Mouse (Mus musculus) splenic B cell, adult 2 months (primary cell): ENCODE results near the gene Srrt.
"Not testable (repeated sequence)": the region's sequence is repeated elsewhere in the genome, so short reads cannot be mapped to it uniquely, and the experiment has no call there.

Experiments
- DNase-seq: peaks from one replicate; pipeline ENCODE4 v3.0.0-alpha.2; 2011; ENCODE audit warnings: low read depth, low spot score
- H3K27me3 ChIP-seq: 2 replicates; pipeline ENCODE4 v1.6.1; 2012; ENCODE audit warnings: mild to moderate bottlenecking, low read length, moderate library complexity, mixed read lengths; ENCODE audit not compliant: control insufficient read depth, poor library complexity, insufficient read depth, severe bottlenecking
- H3K36me3 ChIP-seq: 2 replicates; pipeline ENCODE4 v1.6.1; 2012; ENCODE audit warnings: mild to moderate bottlenecking, low read length, moderate library complexity, mixed read lengths; ENCODE audit not compliant: control insufficient read depth, poor library complexity, insufficient read depth, severe bottlenecking

The Srrt gene

DNA sequence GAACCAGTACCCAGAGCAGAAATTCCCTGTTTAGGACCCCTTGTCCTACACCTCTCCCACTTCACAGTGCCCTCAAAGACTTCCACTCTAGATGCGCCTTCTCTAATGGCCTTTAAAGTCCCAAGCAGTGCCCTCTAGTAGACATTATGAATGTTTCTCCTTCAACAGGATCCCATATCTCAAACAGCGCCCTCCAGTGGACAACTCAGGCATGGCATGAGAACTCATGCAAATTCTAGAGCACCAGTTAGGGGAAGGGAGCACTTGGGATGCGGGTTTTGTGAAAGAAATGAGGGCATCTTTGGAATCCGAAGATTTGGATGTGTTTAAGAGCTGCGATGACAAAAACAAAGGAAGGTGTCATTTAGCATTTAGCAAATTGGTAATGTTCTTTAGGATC is 22.4 kb downstream of the Srrt start:
- H3K36me3 ChIP-seq: no peaks in the 10 kb centered on the region
- H3K27me3 ChIP-seq: no peaks in the 10 kb centered on the region
- peak; percentile 79 for DNase-seq

DNA sequence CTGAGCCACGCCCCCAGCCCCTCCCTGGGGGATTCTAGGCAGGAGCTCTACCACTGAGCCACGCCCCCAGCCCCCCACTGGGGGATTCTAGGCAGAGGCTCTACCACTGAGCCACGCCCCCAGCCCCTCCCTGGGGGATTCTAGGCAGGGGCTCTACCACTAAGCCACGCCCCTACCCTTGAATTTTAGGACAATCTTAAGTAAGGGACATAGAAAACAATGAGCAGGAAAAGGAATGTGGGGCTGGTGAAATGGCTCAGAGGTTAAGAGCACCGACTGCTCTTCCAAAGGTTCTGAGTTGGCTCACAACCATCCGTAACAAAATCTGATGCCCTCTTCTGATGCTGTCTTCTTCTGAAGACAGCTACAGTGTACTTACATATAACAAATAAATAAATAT is 23.1 kb downstream of the Srrt start:
- DNase-seq, H3K27me3 ChIP-seq, H3K36me3 ChIP-seq: not testable (repeated sequence)

GRCm38 (mm10) chr5:137277360-137278342 is 29.8 kb downstream of the Srrt start:
- Histone ChIP-seq H3K36me3 (no peaks in the 10 kb centered on the region), H3K27me3 (no peaks in the 10 kb centered on the region)
- DNase-seq: no peak

DNA sequence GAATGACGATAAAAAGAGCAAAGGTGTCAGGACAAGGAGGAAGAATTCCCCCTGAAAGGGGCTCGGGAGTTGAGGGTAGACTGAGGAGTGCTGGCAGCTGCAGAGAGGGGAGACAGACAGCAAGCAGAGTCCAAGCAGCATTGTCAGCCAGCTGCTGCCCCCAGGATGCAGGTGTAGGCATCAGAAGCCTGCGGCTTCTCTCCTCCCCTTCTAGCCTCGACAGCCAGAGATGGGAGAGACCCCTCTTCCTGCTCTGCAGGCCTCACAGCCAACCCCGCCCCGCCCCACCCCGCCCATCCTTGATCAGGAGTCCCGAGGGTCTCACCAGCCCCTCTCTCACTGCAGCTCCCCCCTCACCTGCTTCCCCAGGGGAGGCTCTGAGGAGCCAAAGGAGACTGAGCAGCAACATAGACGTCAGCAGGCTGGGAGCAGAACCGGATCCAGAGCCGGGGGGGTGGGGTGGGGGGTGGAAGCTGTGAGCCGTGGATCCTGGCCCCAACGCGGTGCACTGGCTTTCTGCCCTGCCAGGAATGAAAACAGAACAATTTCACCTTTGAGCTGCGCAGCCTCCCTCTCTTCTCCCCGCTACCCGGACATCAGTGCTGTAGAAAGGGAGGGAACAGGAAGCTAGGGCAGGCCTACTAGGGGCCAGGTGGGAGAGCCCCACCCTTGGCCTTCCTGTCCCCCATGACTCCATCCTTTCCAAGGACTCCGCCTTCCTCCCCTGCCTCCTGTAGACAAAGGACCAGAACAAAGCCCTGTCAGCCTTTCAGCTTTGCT is 39.2 kb downstream of the Srrt start:
- Histone ChIP-seq H3K27me3 (no peaks in the 10 kb centered on the region), H3K36me3 (no peaks in the 10 kb centered on the region; the same call in 1 of the 2 replicates)
- peak; percentile 63 for DNase-seq

DNA sequence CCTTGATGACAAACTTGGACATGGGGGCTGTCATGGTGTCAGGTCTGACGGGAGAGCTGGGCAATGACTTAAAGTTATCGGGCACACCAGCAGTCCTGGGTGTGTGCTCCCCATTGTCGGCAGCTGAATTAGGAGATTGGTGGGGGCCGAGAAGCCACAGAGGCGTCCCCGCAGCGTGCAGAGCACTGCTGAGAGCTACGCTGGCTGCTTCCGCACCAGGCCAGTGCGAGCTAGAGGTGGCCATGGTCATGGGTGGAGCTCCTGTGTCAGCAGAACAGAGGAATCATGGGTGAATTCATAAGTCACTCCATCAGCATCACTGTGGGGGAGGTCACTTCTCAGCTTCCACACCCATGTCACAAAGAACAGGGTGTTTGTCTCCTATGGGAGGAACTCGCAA is 42.7 kb downstream of the Srrt start:
- Histone ChIP-seq H3K36me3 (no peaks in the 10 kb centered on the region; the same call in 1 of the 2 replicates), H3K27me3 (no peaks in the 10 kb centered on the region)
- no peak for DNase-seq

DNA sequence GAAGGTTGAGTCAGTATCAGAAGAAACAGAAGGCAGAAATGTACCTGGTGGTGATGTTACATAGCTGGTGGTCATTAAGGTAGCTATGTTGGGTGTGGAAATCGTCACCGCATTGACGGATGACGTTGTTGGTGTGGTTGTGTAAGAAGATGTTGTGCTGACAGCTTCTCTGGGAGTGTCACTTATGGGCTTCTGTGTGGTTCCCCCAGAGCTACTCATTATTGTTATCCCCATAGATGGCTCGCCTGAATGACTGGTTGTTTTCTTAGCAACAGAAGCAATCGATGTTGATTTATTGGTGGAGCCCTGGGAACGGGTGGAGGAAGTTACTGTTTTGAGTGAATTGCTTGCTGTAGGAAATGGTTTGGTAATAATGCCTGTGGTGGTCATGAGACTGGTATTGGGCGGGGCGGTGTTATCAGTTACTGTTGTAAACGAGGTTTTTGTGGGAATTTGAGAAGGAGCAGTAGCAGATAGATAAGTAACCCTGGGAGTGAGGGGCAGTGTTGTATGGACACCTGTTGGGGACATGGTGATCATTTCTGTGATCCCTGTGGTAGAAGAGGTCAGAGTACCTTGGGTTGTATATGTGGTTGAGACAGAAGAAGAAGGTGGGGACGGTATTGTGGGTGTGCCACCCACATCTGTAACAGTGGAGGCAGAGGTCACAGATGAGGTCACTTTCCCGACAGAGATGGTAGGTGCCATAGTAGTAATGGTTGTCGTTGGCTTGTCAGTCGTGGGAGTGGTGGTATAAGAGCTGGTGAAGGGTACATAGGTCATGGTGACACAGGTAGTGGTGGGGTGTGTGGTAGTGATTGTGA is 43.4 kb downstream of the Srrt start:
- no peaks in the 10 kb centered on the region for H3K27me3 ChIP-seq
- no peak for DNase-seq
- H3K36me3 ChIP-seq: no peaks in the 10 kb centered on the region; the same call in 1 of the 2 replicates
